Mouse (Mus musculus) frontal cortex, postnatal 25 days (tissue): ENCODE data around the gene Prlh.

ENCODE experiments used
- DNase-seq, 2 experiments: peaks; one replicate each; pipeline ENCODE4 v3.0.0; 2022; ENCODE audit warnings: low spot score in 2 of 2

Gene Prlh

DNA sequence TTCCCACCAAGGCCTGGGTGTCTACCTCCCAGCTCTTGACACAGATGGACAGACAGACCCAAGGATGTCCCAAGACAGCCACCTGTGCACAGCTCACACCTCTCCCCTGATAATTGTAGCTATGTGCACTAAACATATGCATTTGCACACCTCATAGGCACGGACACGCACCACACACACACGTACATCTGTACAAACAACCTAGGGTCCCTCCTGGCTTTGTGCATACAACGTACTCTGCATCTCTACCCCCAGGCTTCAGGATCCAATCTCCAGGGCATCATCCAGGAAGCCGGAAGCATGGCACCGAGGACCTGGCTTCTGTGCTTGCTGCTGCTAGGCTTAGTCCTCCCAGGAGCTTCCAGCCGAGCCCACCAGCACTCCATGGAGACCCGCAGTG lies at the start of gene Prlh:
Gene Prlh, plus strand, starts transcription at position 301 of the 400 bp plus-strand sequence.
- DNase-seq: no peak

DNA sequence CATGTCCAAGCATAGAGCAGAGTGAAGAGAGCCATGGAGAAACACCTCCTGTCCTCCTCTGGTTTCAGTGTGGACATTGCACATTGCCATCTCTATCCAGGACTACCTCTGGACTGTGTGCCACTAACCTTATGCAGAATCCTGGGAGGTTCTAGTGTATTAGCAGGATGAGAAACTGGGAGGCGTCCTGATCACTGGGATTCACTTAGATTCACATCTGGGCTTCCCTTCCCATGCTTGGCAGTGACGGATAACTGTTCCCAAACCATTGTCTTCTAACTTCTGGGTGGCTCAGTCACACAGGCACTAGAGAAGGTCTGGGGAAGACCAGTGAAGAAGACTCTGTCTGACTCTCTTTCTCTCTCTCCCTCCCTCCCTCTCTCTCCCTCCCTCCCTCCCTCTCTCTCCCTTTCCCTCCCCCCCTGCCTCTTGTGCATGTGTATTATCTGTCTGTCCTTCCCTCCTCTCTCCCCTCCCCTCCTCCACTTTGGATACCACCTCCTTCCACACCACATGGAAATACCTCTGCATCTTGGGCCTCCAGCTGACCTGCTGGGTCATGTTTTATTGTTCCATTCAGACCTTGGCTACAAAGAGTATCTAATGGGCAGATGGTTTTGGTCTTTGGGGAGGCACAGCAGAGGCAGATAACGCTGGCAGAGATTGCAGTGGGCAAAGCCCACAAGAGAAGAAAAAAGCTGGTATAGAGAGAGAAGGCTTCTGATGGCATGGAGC lies 49.5 kb upstream of the Prlh start:
- DNase-seq: no peak

DNA sequence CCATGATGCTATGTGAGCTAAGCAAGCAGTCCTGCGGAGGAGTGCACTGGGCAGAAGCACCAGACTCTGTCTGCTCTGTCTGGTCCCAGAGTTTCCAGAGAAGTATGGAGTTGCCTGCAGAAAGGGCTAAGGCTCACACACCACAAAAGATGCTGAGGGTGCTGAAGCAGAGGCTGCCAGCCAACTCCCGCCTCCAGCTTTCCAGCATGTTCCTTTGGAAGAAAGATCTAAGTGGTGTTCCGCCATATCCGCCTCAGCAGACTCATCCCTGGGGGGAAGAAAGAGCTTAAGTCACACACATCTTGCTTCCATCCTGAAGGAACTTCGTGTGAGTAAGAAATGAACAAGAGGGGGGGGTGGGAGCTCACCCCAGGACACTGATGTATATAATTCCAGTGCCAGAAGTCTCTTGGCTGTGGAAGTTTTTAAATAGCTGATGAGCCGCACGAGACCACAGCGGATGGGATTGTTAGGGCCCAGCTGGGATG lies 48.9 kb upstream of the Prlh start:
- peak in 1 of 2 experiments; percentile 44 for DNase-seq

DNA sequence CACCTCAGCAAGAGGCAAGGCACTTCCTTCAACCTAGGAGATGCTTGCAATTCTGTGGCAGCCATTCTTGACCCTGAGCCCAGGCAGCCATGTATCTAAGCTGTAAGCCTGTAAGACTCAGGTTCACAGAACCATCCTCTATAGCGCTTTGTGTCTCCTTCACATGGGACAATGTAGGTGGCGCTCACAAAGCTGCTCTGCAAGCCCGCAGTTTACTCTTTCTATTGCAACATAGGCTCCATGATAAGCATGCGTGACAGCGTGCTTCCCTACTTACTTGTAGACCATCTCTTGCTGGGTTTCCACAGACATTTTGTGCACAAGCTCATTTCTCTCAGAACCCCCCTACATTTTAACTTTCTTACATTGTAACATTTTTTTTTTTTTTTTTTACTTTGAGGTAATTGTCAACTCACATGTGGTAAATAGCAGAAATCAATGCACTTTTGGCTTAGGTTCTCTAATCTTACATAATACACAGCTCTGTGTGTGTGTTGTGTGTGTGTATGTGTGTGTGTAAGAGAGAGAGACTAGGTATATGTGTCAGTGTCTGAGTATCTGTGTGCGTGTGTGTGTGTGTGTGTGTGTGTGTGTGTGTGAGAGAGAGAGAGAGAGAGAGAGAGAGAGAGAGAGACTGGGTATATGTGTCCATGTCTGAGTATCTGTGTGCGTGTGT lies 48.0 kb upstream of the Prlh start:
- no peak for DNase-seq

DNA sequence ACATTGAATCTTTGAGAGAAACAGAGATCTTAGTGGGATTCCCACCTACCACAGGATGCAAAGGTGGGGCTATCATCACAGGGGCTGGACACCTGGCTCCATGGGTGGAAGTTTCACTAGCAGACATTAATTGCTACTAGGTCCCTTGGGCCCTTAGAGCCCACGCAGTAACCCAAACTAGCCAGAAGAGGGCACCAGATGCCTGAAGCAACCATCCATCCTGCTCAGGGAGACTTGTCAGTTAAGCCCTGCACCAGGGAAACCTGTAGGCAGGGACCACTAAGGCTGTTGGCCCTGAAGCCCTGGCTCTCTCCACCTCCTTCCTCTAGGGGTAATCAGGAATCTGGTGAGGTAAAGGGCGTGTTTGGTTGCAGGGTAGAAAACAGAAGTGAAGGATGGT lies 46.6 kb upstream of the Prlh start:
- DNase-seq: peak; percentile 38 to 58

DNA sequence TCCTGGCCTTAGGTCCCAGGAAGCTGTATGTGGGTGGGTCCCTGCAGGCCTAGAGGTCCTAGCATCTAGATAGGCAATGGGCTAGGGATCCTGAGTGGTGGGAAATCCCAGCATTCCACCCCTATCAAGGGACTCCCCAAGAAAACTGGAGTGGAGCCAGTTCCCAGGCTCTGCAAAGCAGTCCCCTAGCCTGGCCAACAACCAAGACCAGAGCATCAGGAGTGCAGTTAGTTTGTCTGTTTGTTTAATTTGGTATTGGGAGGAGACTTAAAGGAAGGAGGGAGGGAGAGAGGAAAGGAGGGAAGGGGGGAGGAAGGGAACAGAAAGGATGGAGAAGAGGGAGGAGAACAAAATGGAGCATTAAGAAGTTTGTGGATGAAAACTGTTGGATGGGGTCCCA lies 43.7 kb upstream of the Prlh start:
- DNase-seq: no peak

DNA sequence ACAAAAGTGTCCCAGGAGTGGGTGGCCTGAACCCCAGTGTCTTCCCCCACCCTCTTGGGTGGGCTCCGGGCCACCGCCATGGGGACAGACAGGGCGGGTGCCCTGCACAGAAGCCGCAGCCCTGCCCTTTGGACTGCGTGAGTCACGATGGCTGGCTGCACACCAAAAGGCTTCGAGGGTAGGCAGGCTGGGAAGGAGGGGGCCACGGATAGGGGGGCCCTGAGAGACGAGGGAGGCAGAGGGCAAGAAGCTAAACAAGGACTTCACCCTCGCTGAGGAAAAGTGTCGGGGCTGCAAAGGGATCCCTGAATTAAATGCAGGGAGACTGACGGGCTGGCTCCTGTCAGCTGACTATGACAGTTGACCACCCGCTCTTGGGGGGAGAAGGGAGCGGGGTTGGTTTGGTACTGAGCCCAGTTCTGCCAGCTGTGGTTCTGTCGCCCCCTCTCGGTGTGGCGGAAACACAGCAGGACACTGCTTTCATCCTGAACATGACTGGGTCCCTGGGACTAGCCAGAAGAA lies 43.2 kb upstream of the Prlh start:
- no peak for DNase-seq

DNA sequence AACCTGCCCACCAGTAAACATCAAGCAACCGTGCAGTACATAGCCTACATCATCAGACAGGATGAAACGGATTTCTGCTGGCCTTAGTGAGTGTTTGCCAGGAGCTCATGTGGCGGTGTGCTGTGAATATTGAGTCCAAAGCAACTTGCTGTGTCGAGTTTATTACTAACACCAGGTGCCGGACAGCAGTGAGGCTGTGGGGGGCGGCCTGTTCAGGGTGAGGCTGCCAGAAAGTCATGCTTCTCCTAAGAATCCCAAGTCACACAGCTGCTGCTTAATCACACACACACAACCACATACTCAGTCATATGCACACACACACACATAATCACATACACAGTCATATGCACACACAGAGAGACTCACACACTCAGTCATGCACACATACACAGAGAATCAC lies 39.7 kb upstream of the Prlh start:
- DNase-seq: no peak

DNA sequence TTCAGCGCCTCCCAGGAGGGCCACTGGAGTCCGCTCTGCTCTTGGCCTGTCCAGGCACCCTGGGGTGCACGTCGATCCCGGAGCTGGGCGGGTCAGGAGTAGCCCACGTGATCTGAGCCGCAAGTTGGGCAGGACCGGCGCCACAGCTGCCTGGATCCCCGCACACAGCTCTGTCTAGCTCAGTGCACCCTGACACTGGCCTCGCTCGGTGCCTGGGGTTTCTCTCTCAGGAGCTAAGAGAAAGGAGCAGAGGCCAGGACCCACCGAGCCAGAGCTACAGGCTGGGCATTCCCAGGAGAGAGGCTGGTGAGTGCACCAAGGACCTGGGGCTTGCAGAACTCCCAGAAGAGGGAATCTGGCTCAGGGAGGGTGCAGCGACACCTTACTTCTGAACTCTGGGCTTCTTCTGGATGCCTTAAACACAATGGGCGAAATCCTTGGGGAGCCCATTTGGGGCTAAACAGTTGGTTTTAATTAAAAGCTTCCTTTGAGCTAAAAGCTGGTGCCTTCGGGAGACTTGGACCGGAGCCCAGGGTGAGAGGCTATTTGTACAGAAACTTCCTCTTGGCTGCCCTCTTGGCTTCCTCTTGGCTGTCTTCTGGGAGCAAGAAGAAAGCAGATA lies 37.8 kb upstream of the Prlh start, which contains the start of gene Mlph:
Gene Mlph, plus strand, starts transcription at position 138 of the 622 bp plus-strand sequence.
- no peak for DNase-seq

DNA sequence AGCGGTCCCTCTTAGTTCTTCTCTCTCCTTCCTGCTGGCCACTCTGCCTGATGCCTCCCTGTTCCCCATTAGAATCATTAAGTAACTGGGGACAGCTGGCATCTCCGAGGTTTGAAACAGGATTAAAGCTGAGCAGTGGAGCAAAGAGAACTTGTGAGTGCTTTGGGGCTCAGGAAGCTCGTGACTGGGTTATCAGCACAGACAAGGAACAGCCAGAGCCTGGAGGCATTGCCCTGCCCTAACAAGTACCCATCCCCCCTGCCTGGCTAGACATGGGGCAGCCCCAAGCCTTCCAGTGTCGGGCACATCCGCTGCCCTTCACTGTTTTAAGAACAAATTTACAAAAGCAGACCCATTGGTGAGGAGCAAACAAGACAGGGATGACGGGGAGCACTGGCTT lies 35.4 kb upstream of the Prlh start:
- DNase-seq: no peak

DNA sequence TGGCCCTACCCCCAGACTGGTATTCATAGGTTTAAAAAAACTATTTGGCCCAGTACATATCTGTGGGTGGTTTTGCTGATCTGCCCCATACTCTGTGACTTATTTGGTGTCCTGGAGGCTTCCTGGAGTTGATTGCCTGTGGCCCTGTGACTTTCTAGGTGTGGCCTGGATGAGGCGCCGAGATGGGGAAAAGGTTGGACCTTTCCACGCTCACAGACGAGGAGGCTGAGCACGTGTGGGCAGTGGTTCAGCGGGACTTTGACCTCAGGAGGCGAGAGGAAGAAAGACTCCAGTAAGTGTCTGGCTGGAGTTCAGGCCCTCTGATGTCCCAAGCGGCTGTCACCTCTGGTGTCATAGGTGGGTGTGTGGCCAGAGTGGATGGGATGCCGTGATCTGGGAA lies 31.2 kb upstream of the Prlh start:
- DNase-seq: no peak

DNA sequence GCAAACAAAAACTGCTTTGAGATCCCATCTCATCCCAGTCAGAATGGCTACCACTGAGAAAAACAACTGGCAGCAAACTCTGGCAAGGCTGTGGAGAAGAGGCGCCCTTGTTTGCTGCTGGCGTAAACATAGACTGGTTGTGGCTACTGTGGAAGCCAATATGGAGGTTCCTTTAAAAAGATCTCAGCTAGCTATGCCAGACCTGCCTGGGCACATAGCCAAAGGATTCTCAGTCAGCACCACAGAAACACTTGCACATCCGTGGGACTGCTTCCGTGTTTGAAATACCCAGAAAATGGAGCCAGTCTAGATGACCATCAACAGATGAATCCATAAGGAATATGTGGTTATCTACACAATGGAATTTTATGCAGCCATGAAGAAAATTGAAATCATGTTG lies 26.9 kb upstream of the Prlh start:
- no peak for DNase-seq

DNA sequence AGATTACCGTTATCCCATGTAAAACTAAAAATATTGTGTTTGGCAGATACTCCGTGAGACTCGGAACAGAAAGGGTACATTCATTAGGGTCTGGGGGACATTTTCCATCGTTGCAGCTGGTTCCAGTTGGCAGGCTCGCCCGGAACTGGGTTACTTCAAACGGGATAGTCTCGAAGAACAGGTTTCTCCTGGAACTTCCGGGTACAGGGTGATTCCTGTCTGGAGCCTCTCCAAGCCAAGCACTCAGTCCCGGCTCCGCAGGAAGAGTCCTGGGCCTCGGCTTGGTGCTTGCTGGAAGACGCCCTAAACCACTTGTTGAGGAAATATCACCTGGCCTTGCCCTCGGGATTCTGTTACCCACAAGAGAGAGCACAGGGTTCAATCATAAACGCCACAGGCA lies 25.6 kb upstream of the Prlh start:
- no peak for DNase-seq

DNA sequence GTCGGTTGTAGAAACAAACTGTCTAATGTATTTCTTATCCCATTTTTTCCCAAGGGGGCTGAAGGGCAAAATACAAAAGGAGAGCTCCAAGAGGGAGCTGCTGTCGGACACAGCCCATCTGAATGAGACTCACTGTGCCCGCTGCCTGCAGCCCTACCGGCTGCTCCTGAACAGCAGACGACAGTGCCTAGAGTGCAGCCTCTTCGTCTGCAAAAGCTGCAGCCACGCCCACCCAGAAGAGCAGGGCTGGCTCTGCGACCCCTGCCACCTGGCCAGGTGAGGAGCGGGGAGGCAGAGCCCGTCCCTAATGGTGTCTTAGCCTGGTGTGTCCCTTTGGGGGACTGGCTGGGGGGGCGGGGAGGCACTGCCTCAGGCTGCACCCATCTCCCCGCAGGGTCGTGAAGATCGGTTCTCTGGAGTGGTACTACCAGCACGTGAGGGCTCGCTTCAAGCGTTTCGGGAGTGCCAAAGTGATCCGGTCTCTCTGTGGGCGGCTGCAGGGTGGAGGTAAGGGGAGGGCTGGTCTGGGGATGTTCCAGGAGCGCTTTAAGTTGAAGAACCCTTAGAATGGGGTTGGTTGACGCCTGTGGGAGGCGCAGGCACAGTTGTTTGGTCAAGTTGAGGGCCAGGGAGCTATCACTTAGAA lies 24.9 kb upstream of the Prlh start:
- DNase-seq: no peak

DNA sequence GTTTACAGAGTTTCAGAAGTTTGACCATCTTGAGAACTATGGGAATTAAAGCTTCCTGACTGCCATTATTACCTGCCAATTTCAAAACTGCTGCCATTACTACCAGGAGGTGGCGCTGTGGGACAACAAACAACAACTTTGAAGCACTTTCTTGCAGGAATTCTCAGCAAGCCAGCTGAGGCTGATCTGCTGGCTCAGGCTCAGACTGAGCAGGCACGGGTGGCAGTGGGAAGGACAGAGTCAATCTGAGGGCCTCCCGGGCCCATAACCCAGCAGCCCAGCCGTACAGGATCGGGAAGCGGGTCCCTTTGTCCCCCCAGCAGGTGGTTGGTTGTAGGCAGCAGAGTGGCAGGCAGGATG lies 24.4 kb upstream of the Prlh start:
- DNase-seq: peak; percentile 80 to 81

DNA sequence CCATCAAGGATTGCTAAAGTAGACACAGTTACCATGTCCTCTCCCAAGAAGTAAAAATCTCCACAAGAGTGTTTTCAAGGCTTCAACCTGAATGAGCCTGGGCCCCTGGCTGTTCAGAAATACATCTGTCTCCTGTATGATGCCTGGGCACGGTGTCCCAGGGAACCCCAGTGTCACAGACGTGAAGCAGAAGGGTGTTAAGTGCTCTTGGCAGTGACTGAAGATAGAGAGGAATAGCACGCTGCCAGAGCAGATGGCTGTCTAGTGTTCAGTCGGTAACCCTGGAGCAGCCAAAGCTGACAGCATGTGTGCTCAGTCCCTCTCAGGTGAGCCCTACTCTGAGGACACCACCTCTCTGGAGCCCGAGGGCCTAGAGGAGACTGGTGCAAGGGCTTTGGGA lies 19.9 kb upstream of the Prlh start:
- DNase-seq: no peak

DNA sequence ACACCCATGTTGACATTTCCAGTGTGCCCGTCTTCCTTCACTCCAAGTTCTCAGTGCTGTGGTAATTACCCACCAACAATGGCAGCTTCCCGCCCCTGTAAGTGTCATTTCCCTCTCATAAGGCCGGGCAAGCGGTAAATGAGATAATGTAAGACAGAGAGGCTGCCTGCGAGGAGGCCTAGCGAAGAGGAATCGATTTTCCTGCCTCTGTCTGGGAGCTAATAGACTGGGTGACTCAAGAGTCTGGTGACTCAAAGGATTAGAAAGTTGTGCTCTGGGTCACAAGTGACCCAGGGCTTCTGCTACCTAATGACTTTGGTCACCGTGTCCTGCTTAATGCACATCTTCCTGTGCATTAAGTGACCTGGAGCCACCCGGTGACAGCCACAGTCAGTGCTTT lies 15.9 kb upstream of the Prlh start:
- DNase-seq: no peak

DNA sequence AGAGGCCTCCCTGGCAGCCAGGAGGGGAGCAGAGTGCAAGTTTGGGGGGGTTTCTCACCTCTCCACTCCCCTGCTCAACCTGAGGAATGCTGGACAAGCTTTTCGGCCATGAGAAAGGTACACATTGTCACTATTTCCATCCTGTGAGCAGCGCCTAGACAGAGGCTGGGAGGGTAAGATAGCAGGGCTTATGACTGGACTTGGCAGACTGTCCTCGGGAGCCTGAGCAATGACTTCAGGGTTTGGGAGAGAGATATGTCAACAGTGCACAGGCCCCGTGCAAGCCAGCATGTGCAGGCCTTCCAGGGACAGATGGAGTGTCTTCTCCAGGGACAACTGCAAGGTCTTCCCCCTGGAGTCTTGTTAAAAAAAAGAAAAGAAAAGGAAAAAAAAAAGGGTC lies 12.9 kb upstream of the Prlh start:
- no peak for DNase-seq

DNA sequence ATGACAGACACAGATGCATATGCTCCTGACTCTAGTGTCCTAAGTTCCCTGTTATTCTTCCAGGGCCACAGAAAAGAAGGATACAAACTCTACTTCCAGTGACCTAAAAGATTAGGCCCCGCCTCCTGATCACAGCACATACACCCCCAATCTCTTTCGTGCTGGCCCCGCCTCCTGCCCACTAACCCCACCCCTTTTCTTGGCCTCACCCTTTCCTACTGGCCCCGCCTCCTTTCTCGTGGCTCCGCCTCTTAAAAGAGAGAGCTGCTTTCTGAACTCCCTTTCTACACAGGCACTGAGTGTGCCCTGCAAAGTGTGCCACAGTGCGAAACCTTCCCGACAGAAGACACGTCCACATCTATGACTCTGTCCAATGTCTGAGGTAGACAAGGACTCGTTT lies 7.7 kb upstream of the Prlh start:
- no peak for DNase-seq

DNA sequence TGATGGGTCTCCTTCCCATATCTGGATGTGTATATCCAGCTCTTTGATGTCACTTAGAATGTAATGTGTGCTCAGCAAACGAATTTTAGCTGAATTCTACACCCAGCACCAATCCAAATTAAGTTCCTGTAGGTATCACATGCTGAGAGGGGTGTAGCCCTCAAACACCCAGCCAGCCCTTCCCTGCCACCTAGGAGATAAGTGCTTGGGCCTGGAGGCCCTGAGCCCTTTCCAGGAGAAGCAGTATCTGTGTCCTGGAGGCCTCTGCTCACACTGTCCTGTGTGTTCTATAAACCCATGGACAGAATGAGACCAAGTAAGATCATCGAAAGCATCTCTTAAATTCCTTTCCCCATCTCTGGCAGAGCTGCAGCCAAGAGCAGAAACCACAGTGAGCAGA lies 5.7 kb upstream of the Prlh start:
- DNase-seq: no peak

DNA sequence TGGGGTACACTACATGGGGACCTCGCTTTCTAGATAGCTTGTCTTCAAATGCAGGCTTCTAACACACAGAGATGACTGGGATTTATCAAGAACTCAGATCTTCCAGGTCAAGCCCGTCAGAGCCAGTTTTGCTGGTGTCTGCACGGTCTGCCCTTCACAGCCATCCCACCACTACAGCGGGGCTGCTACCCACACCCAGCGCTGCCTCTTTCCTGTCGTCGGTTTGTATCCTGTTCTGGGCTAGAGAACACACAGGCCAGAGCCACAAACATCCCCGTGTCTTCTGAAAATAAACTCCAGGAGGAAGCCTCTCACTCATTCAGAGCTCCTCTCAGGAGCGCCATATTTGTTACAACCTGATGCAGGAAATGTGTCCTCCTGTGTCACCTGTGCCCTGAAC lies 3.6 kb upstream of the Prlh start:
- DNase-seq: no peak

DNA sequence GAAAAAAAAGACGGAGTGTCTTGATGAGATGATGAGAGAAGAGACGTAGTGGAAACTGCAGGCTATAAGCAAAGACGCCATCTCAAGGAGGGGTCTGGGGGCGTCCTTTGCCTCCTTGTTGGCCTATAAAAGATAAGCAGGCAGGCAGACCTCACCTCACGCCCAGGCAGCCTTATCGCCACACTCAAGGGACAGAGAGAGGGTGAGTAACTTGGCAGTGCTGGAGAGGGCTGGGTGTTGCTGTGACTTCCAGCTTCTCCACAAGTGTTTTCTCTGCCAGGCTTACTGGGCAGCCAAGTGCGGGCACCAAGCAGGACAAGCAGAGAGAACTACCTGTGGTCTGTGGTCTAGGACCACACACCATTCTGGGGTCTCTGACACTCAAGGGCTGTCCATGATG lies 1.2 kb upstream of the Prlh start:
- no peak for DNase-seq
